Mouse (Mus musculus) testis, postnatal 14 days (tissue): ENCODE measurements around the gene Tgfb1.
A peak's percentile ranks its signal among the peaks of the same experiment; 100 is the strongest.

Source experiments
- DNase-seq: peaks from one replicate; pipeline ENCODE4 v3.0.0; 2021; ENCODE audit warnings: low spot score

The Tgfb1 gene

DNA sequence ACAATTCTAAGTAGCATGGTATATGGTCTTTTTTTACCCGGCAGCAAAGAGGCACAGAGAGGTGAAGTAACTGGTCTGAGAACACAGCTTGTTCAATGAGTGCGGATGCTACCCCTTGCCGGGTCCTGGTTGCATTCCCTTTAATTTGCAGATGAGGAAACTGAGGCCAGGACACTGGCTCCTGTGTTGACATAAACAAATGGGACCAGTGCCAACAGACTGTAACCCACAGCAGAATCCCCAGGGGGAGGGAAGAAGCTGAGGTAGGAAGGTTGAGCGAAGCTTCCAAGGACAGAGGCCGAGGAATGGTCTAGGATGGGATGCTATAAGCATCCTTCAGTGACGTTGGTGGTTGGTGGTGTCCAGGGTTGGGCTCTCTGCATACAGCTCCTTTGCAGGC lies 11.4 kb upstream of the Tgfb1 start:
- DNase-seq, result no peak

DNA sequence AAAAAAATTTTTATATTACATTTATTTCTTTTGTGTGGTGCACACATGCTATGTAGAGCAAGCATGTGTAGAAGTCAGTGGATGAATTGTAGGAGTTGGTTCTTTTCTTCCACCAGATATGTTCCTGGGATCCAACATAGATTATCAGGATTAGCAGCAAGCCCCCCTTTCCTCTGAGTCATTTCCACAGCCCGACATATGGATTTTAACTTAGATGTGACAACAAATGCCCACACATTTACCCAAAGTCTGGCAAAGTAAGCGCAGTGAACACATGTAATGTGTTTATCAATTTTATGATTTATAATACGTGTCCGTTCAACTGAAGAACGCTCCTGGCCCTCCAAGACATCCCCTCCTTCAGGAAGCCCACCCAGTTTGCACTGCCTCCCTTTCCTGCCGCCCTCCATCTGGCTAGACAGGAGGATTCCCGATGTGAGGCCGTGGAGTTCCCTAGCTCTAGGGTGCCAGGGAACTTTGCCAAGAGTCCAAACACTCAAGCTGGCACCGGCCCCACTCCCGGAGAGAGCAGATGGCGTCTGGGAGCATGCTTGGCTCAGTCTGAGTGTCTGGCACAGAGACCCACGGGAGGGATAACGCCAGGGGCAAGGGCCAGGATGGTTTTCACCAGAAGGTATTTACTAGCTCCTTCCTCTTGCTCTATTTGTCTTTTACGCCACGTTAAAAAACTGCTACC lies 10.6 kb upstream of the Tgfb1 start:
- peak; percentile 77 for DNase-seq

DNA sequence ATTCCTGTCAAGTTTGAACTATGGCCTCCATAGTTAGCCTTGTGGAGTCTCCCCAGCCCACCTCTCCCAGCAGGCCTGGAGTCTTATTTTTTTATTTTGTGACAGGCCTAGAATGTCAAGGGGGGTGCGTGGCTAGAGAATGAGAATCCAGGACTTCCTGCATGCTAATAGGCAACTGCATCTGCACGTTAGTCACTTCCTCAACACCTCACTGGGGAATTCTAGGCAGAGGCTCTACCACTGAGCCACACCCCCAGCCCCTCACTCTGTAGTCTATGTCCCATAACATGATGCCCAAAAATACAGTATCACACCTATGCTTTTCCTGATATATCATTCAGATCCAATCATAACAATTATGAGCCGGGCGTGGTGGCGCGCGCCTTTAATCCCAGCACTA lies 9.8 kb upstream of the Tgfb1 start:
- DNase-seq, result no peak

DNA sequence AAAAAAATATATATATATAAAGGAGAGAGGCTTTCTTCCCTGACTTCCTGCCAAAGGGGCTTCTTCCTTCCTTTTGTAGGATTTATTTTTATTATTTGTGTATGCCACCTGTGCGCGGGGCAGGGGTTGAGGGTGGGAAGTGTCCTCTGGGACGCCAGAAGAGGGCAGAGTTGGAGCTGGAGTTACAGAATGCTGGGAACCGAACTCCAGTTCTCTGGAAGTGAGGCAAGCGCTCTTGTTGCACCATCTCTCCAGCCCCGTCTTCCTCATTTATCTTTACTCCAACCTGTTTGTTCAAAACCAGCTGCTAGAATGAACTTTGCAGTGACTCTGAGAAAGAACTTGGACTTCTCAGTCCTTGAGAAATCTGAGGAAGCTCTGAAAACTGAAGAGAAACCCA lies 6.8 kb upstream of the Tgfb1 start:
- no peak for DNase-seq

DNA sequence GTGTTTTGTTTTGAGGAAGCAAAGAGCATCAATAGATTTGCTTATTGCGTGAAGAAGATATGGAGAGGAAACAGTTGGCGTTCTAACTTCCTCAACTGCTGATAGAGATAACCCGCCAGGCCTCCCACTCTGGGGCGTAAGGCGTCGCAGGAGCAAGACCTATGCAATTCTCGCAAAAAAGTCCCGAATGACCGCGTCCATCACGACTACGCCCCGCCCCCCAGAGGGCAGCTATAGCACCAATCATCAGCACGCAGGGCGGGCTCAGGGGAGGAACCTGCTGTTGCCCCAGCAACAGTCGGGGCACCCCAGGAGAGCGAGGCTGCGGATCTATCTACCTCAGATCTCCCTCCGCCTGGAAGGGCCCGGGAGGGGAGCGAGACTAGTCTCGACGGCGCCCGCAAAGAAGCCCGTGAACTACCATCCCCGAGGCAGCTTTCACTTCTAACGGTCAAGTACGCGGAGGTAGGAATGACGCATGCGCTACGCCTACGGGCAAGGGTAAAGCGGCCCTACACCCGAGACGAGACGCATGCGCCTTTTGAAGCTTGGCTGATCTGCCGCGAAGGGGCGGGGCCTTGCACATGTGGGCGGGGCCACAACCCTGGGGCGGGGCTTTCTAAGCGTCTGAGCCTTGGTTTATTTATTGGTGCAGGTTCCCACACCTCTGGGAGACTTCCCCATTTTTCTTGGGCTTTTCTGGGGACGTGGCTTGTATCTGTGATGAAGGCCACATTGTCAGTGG lies 6.1 kb upstream of the Tgfb1 start, which contains the start of gene B9d2:
Gene B9d2 (plus strand): TSS at position 267 of the 745 bp plus-strand sequence.
- DNase-seq, result peak; percentile 94

DNA sequence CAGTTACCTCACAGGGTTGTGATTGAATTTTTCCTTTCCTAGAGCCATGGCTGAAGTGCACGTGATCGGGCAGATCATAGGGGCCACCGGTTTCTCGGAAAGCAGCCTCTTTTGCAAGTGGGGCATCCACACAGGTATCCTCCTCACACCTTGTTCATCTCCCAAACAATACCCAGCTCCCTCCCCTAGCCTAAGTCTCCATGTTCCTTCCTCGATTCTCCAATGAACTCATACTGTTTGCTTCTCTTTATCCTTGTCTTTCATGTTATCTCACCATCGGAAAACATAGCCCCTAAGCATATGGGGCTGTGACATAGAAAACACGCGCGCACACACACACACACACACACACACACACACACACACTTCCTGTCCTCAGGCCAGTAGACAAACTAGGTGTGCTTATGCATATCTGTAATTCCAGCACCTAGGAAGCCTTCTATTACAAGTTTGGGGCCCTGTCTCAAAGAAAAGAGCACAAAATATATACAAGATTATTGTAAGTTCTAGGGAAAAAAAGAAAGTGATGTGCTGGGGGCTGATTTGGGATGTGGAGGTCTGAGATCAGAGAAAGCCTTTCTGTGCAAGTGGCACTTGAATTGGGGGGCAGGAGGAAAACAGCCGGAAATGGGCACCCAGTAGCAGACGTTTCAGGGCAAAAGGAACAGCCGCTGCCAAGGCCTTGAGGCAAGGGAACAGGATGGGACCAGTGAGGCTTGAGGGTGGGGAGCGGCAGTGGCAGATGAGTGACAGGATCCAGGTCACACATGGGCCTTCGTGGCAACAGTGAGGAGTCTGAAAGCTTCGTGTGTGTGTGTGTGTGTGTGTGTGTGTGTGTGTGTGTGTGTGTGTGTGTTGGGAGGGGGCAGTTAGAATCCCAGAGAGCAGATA lies 5.2 kb upstream of the Tgfb1 start:
- DNase-seq, result no peak

DNA sequence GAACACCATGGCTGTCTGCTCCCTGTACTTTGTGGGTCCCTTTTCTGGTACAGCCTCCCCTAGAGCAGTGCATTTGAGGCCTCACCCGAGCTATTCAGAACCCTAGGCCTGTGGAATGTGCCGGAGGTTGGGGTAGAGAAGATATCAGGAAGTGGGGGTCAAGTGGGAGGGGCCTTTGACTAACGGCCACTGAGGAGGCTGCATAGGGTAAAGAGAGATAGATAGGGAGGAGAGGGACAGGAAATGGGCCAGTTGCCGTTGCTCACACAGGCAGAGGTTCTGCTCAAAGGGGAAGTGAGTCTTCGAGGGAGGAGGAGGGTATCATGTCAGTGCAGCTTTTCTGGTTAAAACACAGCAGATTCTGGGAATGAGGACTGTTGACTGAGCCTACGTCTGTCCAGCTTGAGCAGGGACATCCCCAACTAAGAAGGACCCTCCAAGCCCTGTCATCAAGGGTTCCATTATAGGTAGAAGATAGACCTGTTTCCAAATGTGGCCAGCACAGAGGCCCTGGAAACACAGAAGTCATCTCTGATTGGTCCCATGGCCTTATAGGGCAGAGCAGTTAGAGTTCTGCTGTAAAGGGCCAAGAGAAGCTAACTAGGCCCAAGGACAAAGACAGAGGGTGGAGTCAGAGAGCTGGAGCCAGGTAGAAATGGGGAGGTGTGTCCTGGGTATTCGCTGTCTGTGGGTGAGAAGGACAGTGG lies 3.2 kb upstream of the Tgfb1 start:
- DNase-seq, result no peak

DNA sequence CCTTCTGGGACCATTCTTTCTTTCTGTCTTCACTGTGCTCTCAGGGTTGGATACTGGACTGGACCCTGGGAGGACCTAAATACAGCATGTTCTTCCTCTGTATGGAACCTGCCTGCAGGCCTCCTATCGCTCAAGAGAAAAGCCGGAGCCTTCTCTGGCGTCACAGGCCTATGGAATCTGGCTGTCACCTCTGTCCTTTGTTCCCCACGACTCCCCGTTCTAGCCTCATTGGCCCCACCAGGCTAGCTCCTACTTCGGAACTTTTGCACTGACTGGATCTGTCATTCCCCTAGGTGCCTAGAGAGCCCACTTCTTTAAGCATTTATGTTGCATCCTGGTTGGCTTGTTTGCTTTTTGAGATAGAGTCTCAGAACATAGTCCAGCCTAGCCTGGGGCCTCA lies 2.1 kb upstream of the Tgfb1 start:
- no peak for DNase-seq

DNA sequence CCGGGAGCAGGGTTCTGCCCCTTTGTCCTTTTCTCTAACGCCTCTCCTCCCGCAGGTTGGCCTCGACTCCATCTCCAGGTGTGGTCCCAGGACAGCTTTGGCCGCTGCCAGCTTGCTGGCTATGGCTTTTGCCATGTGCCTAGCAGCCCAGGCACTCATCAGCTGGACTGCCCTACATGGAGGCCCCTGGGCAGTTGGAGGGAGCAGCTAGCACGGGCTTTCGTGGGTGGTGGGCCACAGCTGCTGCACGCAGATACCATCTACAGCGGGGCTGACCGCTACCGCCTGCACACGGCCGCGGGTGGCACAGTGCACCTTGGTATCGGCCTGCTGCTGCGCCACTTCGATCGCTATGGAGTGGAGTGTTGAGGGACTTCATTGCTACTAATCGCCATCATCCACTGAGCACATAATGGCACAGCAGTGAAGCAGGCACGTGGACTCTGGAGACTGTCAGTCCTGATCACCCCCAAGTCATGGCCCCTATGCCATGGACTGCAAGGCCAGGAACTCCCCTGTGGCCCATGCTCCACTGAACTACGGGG lies 804 bp upstream of the Tgfb1 start:
- DNase-seq, result no peak

DNA sequence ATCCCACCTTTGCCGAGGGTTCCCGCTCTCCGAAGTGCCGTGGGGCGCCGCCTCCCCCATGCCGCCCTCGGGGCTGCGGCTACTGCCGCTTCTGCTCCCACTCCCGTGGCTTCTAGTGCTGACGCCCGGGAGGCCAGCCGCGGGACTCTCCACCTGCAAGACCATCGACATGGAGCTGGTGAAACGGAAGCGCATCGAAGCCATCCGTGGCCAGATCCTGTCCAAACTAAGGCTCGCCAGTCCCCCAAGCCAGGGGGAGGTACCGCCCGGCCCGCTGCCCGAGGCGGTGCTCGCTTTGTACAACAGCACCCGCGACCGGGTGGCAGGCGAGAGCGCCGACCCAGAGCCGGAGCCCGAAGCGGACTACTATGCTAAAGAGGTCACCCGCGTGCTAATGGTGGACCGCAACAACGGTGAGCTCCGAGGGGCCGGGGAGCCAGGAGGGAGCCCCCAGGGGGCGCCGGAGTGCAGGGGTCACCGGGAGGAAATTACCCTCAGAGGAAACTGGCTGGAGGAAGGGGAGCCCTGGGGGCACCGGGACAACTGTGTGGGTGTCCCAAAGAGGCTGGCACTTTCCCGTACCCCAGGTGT lies 1.1 kb downstream of the Tgfb1 start:
- DNase-seq, result peak; percentile 75

DNA sequence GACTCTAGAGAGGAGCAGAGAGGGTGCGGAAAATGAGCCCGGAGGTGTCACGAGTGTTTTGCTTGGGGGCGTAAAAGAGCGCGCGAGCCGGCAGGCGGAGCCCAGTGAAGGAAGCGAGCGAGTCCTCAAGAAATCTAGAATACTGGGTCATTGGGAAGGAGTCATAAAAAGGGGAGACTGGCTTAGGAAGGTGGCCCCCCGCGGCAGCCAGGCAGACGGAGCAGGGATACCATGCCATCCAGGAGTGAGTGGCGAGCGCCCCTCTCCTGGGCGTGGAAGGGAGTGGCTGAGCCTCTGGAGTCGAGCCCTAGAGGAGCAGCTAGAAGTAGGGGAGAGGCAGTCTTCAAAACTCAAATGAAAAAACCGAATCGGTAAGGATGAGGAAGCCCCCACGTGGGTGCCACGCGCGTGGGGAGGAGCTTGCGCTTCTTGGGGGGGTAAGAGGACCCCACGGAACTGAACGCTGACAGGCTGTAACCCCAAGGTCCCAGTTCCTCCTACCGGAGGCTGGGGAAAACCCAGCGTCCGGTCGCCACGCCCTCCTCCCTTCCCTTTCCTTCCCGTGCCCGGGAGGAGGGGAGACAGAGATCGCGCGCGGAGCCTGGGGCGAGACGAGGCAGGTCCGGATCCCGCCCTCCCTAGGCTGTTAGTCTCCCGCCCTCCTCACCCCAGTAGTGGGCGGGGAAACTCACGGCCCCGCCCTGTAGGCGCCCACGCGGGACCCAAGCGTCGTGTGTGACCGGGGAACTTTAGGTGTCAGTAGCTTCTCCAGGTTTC lies 2.2 kb downstream of the Tgfb1 start:
- DNase-seq, result peak; percentile 76

DNA sequence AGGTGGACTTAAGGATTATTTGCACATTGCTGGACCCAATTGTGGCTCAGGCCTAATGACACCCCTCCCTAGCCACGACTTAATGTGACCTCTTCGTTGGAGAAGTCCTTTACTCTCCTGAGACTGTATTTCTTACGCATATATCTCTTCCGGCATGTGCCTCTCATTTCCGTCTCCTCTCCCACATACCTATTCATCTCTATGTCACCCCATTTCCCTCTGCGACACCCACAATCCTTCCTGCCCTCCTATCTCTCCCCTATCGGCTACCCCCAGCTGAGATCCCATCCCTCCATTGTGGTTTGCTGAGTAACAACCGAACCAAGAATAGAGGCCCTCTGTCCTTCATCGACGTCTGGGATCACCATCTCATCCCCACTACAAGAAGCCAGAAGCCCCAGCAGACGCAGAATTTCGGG lies 2.8 kb downstream of the Tgfb1 start:
- DNase-seq, result no peak

DNA sequence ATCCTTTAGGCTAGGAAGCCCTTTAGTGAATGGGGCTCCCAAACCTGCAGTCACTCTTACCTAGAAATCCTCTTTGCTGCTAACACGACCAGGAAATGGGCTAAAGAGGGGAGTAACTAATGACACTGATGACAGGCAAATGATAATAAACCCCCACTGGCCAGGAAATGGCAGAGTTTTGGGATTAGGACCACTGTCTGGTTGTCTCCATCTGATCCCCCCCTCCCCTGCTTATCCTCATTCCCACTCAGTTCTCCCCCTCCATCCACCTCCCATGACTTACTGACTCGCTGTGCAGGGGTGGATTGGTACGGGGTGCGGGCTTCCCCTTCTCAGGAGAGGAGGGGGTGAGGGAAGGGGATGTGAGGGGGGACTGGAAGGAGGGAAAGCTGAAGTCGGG lies 3.2 kb downstream of the Tgfb1 start:
- no peak for DNase-seq

DNA sequence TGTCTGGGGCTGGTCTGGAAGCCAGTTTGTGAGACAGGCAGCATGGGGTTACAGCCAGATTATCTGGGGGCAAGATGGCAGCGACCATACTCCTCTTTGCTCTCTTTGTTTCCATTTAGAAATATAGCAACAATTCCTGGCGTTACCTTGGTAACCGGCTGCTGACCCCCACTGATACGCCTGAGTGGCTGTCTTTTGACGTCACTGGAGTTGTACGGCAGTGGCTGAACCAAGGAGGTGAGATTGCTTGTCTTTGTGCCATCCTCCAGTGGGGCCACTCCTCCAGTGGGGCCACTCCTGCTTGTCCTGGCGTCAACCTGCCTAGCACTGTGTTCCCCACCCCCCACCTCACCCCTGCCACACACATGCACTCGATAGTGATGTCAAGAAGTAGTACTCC lies 7.3 kb downstream of the Tgfb1 start:
- no peak for DNase-seq

DNA sequence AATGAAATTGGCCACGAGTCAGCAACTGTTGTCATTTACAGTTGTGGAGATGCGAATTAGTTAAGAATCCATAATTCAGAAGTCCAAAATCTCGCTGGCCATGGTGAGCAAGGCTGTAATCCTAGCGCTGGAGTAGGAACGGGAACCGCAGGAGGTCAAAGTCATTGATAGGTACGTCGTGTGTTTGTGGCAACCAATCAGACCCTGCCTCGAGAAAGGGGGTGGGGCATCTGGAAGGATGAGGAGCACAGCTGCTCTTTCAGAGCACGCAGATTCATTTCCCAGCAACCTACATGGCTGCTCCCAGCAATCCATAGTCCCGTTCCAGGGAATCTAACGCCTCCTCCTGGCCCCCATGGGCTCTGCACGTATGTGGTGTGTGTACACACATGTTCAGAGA lies 13.0 kb downstream of the Tgfb1 start:
- DNase-seq, result peak; percentile 81

DNA sequence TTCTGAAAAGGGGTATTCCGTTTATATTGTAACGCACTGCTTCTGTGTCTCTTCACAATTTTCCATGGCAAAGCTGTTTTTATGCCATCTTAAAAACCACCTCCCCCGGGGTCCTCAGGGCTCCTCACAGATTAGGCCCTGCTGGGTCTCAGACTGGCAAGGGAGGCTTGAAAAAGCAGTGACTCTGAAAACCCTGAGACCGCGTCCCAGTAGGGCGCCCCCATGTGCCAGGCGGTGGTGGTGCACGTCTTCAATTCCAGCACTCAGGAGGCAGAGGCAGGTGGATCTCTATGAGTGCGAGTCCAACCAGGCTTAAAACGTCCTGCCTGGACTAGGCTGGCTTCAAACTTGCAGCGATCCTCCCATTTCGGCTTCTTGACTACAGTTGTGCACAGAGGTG lies 13.9 kb downstream of the Tgfb1 start:
- no peak for DNase-seq

DNA sequence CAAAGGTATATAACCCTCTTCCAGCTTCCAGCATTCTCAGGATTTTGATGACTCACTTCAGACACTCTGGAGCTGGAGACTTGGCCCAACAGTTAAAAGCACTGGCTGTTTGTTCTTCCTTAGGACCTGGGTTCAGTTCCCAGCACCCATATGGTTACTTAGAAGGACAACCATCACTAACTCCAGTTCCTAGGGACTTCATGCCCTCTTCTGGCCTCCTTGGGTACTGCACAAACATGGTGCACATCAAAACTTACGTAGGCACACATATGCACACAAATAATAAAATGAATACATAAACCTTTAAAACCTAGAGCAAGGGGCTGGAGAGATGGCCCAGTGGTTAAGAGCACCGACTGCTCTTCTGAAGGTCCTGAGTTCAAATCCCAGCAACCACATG lies 15.5 kb downstream of the Tgfb1 start:
- no peak for DNase-seq

DNA sequence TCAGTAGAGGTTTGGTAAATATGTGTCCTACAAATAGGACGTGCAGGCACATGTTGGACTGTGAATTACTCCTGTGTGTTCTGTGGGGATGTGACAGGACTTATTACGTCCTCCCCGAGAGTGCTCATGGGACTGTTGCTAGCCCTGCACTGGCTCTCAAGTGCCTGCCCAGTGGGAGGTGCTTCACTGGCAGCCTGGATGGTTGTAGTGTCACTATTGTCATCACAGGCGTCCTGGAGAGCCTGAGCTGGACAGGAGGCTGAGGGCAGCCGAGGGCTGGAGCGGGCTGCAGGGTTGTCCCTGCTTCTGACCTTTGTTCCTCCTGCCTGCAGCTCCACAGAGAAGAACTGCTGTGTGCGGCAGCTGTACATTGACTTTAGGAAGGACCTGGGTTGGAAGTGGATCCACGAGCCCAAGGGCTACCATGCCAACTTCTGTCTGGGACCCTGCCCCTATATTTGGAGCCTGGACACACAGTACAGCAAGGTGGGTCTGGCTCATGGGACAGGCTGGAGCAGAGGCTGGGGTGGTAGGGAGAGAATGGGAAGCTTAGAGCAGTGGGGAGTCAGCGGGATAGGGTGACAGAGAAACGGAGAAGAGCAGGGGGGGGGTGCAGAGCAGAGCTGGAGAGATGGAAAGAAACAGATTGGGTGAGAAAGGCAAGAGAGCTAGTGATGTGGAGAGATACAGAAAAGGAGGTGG lies 17.1 kb downstream of the Tgfb1 start:
- DNase-seq, result no peak

DNA sequence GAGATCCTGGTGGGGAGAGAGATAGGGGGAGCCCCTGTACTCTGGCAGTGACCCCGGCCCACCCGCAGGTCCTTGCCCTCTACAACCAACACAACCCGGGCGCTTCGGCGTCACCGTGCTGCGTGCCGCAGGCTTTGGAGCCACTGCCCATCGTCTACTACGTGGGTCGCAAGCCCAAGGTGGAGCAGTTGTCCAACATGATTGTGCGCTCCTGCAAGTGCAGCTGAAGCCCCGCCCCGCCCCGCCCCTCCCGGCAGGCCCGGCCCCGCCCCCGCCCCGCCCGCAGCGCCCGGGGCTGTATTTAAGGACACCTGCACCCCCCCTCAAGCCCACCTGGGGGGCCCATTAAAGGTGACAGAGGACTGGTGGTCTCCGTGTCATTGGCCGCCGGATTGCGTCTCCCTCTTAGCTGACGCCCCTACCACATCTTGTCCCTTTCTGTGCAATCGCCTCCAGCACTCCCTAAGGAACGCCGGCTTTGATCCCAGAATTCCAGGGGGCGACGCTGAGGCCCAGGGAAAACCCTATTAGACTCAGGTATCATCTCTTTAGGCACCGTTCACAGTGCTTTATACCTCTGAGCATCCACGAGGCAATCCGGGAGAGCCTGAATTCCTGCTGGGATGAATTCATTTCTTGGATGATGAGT lies 18.0 kb downstream of the Tgfb1 start:
- no peak for DNase-seq
